8 mouse cellular contexts compared by ENCODE assay signal in genomic region chr7:19713196-19713595, GRCm38 (mm10). TPM values are rescaled to one million over a fixed set of nuclear protein-coding genes. Genes with fewer than 3 reads are reported as not detected.
DNase-seq lines count a peak whose midpoint lies in the region; ATAC-seq and TF ChIP-seq lines count a peak whose summit lies in the region.

No protein-coding gene starts in this region.

- no peaks in the 10 kb centered on the region for H3K27me3 ChIP-seq in midbrain, embryonic 14.5 days (ENCODE audit: control insufficient read depth, insufficient read depth, low read length)
- H3K27me3 ChIP-seq in midbrain, embryonic 15.5 days (replicated peaks): no peaks in the 10 kb centered on the region
- H3K27me3 ChIP-seq in forebrain, embryonic 11.5 days (ENCODE audit: control insufficient read depth, insufficient read depth, low read length): no peaks in the 10 kb centered on the region

- TF ChIP-seq CTCF in gastrocnemius, adult 2 months (IDR thresholded peaks at IDR 0.05): peak; percentile 60

- H3K9me3 ChIP-seq in midbrain, embryonic 14.5 days (ENCODE audit: control insufficient read depth, low read length): no peaks in the 10 kb centered on the region
- H3K9me3 ChIP-seq in midbrain, embryonic 15.5 days: no peaks in the 10 kb centered on the region
- H3K9me3 ChIP-seq in forebrain, embryonic 11.5 days (ENCODE audit: control insufficient read depth, low read length): no peaks in the 10 kb centered on the region

- no peak for DNase-seq in gastrocnemius, adult 2 months
- DNase-seq in gastrocnemius, postnatal 10 days: no peak
- DNase-seq in midbrain, embryonic 14.5 days: peak; percentile 24
- DNase-seq in cerebellum, postnatal 14 days: peak; percentile 53 to 62
- peak; percentile 44 for DNase-seq in thymus, postnatal 14 days
- DNase-seq in forebrain, embryonic 11.5 days (ENCODE audit: low spot score): no peak
- no peak for DNase-seq in left cerebral cortex, adult 11 months (ENCODE audit: low spot score)

- no peak overlapping the region for H3K4me3 ChIP-seq in gastrocnemius, adult 2 months
- H3K4me3 ChIP-seq in midbrain, embryonic 14.5 days (replicated peaks; ENCODE audit: low read depth, low read length): no peak overlapping the region
- H3K4me3 ChIP-seq in midbrain, embryonic 15.5 days: no peak overlapping the region
- no peak overlapping the region for H3K4me3 ChIP-seq in forebrain, embryonic 11.5 days (ENCODE audit: low read depth, low read length)

- WGBS in midbrain, embryonic 14.5 days: 55% methylated on average over 4 of the region's 4 CpGs
- 56% methylated on average over 4 of the region's 4 CpGs for WGBS in midbrain, embryonic 15.5 days
- WGBS in forebrain, embryonic 11.5 days: 58% methylated on average over 4 of the region's 4 CpGs

- H3K4me1 ChIP-seq in midbrain, embryonic 14.5 days (ENCODE audit: control insufficient read depth, insufficient read depth, low read length): peaks cover 15% of the 10 kb centered on the region
- H3K4me1 ChIP-seq in midbrain, embryonic 15.5 days: peaks cover 20% of the 10 kb centered on the region
- H3K4me1 ChIP-seq in forebrain, embryonic 11.5 days (replicated peaks; ENCODE audit: control insufficient read depth, insufficient read depth, low read length): peaks cover 4% of the 10 kb centered on the region

- no peak overlapping the region for H3K9ac ChIP-seq in midbrain, embryonic 14.5 days (replicated peaks; ENCODE audit: low read length)
- H3K9ac ChIP-seq in midbrain, embryonic 15.5 days: no peak overlapping the region
- H3K9ac ChIP-seq in forebrain, embryonic 11.5 days (ENCODE audit: low read length): no peak overlapping the region

- H3K4me2 ChIP-seq in midbrain, embryonic 14.5 days (ENCODE audit: low read length): no peak overlapping the region
- H3K4me2 ChIP-seq in midbrain, embryonic 15.5 days: no peak overlapping the region
- no peak overlapping the region for H3K4me2 ChIP-seq in forebrain, embryonic 11.5 days (ENCODE audit: low read depth, low read length, severe bottlenecking)

- intact Hi-C loops in gastrocnemius, adult 2 months (cut with DNase I): loop anchor here (1.0 kb wide), 1 partner anchor 44 kb away; no protein-coding TSS in a partner anchor

- H3K27ac ChIP-seq in gastrocnemius, adult 2 months: no peak overlapping the region
- no peak overlapping the region for H3K27ac ChIP-seq in midbrain, embryonic 14.5 days (replicated peaks; ENCODE audit: low read depth, low read length)
- no peak overlapping the region for H3K27ac ChIP-seq in midbrain, embryonic 15.5 days
- no peak overlapping the region for H3K27ac ChIP-seq in forebrain, embryonic 11.5 days (ENCODE audit: low read depth, low read length)

- ATAC-seq in midbrain, embryonic 14.5 days (ENCODE audit: low FRiP score, low TSS enrichment): no peak
- ATAC-seq in midbrain, embryonic 15.5 days (replicated peaks): no peak
- ATAC-seq in forebrain, embryonic 11.5 days (replicated peaks; ENCODE audit: low FRiP score): no peak

- H3K36me3 ChIP-seq in midbrain, embryonic 14.5 days (ENCODE audit: control insufficient read depth, insufficient read depth, low read length): peaks cover 43% of the 10 kb centered on the region
- H3K36me3 ChIP-seq in midbrain, embryonic 15.5 days (replicated peaks): 0 out of 2 replicates have a peak, but pooled peaks cover 19% of the 10 kb centered on the region
- H3K36me3 ChIP-seq in forebrain, embryonic 11.5 days (ENCODE audit: control insufficient read depth, insufficient read depth, low read length): peaks cover 9% of the 10 kb centered on the region; the same call in 1 of the 2 replicates

RNA-seq across cellular contexts. Expression of gene Tomm40, which starts 2.0 kb away (rescaled TPM):
- total RNA-seq in gastrocnemius, adult 2 months (2021): 10 to 100 TPM; 41.0 to 52.4 TPM
- 10 to 100 TPM; 59.3 to 63.3 TPM for total RNA-seq in gastrocnemius, postnatal 10 days (2021)
- polyA plus RNA-seq in midbrain, embryonic 14.5 days (2014; fragmentation: Nextera tagmentation; extraction: Ambion mirVana): 120 and 121 TPM in 2 replicates
- 139 and 156 TPM in 2 replicates for polyA plus RNA-seq in midbrain, embryonic 15.5 days (2015; fragmentation: Nextera tagmentation; extraction: Ambion mirVana)
- 160 and 171 TPM in 2 replicates for polyA plus RNA-seq in forebrain, embryonic 11.5 days (2014; fragmentation: Nextera tagmentation; extraction: Ambion mirVana)

RNA-seq across cellular contexts. Expression of gene Apoe, which starts 14.2 kb away (rescaled TPM):
- total RNA-seq in gastrocnemius, adult 2 months (2021): 10 to 100 TPM; 38.0 to 61.8 TPM
- total RNA-seq in gastrocnemius, postnatal 10 days (2021): 100 to 1,000 TPM; 100 to 116 TPM
- 163 and 265 TPM in 2 replicates for polyA plus RNA-seq in midbrain, embryonic 14.5 days (2014; fragmentation: Nextera tagmentation; extraction: Ambion mirVana)
- polyA plus RNA-seq in midbrain, embryonic 15.5 days (2015; fragmentation: Nextera tagmentation; extraction: Ambion mirVana): 385 and 514 TPM in 2 replicates
- polyA plus RNA-seq in forebrain, embryonic 11.5 days (2014; fragmentation: Nextera tagmentation; extraction: Ambion mirVana): 125 and 152 TPM in 2 replicates

RNA-seq across cellular contexts. Expression of gene Apoc1, which starts 20.7 kb away (rescaled TPM):
- total RNA-seq in gastrocnemius, adult 2 months (2021): 1 to 10 TPM in 1 of 2 experiments, under 1 TPM in 1; 0.64 to 1.1 TPM
- 1 to 10 TPM in 1 of 2 experiments, not detected in 1; 4.1 TPM for total RNA-seq in gastrocnemius, postnatal 10 days (2021)
- 1.7 and 2.0 TPM in 2 replicates for polyA plus RNA-seq in midbrain, embryonic 14.5 days (2014; fragmentation: Nextera tagmentation; extraction: Ambion mirVana)
- polyA plus RNA-seq in midbrain, embryonic 15.5 days (2015; fragmentation: Nextera tagmentation; extraction: Ambion mirVana): 1.5 and 1.6 TPM in 2 replicates
- 1.00 and 2.0 TPM in 2 replicates for polyA plus RNA-seq in forebrain, embryonic 11.5 days (2014; fragmentation: Nextera tagmentation; extraction: Ambion mirVana)

RNA-seq across cellular contexts. Expression of gene Apoc4, which starts 31.9 kb away (rescaled TPM):
- total RNA-seq in gastrocnemius, adult 2 months (2021): not detected
- total RNA-seq in gastrocnemius, postnatal 10 days (2021): under 1 TPM in 1 of 2 experiments, not detected in 1; 0.54 TPM
- not detected in 2 replicates for polyA plus RNA-seq in midbrain, embryonic 14.5 days (2014; fragmentation: Nextera tagmentation; extraction: Ambion mirVana)
- polyA plus RNA-seq in midbrain, embryonic 15.5 days (2015; fragmentation: Nextera tagmentation; extraction: Ambion mirVana): not detected in 2 replicates
- not detected in 2 replicates for polyA plus RNA-seq in forebrain, embryonic 11.5 days (2014; fragmentation: Nextera tagmentation; extraction: Ambion mirVana)

RNA-seq across cellular contexts. Expression of gene Gm44805, which starts 32.0 kb away (rescaled TPM):
- total RNA-seq in gastrocnemius, adult 2 months (2021): not detected
- not detected for total RNA-seq in gastrocnemius, postnatal 10 days (2021)
- not detected in 2 replicates for polyA plus RNA-seq in midbrain, embryonic 14.5 days (2014; fragmentation: Nextera tagmentation; extraction: Ambion mirVana)
- not detected in 2 replicates for polyA plus RNA-seq in midbrain, embryonic 15.5 days (2015; fragmentation: Nextera tagmentation; extraction: Ambion mirVana)
- not detected in 2 replicates for polyA plus RNA-seq in forebrain, embryonic 11.5 days (2014; fragmentation: Nextera tagmentation; extraction: Ambion mirVana)

Comparison
In these comparisons a context has a peak if more than half of its experiments do, and no peak if none do; other contexts are left out.
1. DNase-seq: peak in midbrain, embryonic 14.5 days (single experiment), cerebellum, postnatal 14 days (2 of 2) and thymus, postnatal 14 days (single experiment); none in gastrocnemius, adult 2 months (single experiment), gastrocnemius, postnatal 10 days (single experiment), forebrain, embryonic 11.5 days (single experiment) and left cerebral cortex, adult 11 months (single experiment).